Mouse (Mus musculus) thymus, postnatal 14 days (tissue): Measurements from ENCODE around the gene Fgfbp1.

Source experiments
- DNase-seq: peaks from one replicate; pipeline ENCODE4 v3.0.0; 2021

Gene Fgfbp1

DNA sequence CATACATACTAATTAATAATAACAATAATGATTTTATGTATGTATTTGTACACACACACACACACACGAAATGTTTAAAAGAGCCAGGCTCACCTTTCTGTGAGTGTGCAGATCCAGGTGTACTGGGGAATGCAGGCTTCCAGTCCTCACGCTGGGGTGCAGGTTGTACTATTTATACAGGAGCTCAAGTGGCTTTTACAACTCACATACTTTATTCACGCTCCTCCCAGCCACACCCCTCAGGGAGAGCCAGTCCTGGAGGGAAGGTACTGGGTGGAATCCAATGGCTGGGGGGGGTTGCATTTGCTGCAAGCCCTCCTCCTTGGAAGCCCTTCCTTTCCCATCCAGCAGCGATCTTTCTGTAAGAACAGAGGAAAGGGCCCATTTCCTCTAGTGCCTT is at the start of gene Fgfbp1:
TSS of gene Fgfbp1 (minus strand) at position 160 of the 400 bp plus-strand sequence.
- no peak for DNase-seq

DNA sequence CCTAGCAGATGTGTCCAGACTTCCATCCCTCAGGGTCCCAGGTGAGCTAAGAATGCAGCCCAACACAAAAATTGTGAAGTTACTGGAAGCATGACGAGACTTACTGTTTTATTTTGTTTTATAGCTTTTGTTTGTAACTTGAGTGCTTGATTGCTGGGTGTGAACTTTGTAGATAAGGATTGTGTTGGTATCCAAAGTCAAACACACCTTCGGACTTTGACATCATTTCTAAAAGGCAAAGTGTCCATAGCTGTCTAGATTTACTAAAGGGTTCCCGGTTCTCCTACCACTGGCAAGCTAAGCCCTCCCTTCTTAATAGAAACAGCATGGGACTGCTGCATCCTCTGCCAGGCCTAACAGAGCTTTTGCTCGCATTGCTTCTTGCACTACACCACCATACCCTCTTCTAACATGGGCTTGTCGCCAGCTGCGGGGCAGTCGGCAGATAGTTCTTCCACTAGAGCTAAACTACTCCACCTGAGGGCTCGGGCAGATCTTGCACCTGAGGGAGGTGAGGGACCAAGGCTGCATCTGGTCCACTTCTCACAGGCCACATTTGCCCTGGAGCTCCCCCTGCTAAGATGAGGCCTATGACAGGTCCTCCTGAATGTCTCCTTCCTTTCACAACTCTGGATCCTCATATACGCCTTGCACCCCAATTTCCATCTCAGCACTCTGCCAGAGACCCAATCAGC is 16.9 kb upstream of the Fgfbp1 start:
- no peak for DNase-seq

DNA sequence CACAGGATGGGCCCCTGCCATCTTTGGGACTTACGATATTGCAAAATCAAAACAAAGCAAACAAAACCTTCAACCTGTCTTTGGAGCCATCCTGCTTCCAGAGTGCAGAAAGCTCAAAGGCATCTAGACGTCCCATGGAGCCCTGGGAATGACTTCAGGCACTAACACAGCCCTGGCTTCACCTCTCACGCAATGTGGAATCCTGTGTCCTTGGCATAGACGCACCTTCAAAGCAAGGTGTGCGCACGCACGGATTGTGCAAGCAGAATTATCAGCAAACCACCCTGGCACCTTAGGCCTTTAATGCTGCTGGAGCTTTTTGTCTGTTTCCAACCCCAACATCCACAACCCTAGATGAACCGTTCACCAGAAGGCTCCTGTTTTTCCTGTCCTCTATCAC is 16.0 kb upstream of the Fgfbp1 start:
- no peak for DNase-seq

GRCm38 (mm10) chr5:43996162-43996561 is 14.6 kb upstream of the Fgfbp1 start:
- no peak for DNase-seq

GRCm38 (mm10) chr5:43994981-43995380 is 13.4 kb upstream of the Fgfbp1 start:
- no peak for DNase-seq

DNA sequence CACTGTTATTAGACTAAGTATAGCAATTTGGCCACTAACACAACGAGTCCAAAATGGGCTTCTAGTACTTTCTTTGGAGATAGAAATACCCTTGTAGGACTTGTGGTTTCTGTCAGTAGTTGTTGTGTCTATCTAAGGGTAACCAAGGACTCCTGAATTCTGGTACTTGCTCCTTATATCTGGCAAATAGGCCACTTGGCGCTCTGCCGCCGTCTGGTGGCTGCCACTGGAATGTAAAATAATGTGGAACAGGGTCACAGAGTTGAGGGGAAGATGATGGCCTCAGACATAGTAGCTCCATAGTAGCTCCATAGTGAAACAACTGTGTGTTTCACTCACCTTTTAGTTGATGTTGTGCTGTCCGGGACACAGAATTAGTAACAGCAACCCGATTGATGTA is 8.7 kb upstream of the Fgfbp1 start:
- DNase-seq, result peak; percentile 82

- peak; percentile 45 for DNase-seq
These were observed 7.4 kb upstream of the Fgfbp1 start for GRCm38 (mm10) chr5:43989017-43989416.

DNA sequence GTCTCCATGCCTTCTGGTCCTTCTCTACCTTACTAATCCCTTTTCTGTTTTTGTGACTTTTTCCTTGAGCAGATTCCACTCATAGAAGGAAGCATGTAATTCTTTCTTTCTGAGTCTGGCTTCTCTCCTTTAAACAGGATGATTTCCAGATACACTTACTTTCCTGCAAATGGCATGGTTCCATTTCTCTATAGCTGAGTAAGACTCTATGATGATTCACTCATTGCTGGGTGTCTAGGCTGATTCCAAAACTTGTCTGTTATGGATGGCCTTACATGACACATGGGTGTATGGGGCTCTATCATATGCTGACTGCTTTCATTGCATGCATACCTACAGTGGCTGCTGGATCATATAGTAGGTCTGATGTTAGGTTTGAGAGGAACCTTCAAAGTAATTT is 4.6 kb upstream of the Fgfbp1 start:
- no peak for DNase-seq

GRCm38 (mm10) chr5:43982896-43983295 is 1.3 kb upstream of the Fgfbp1 start:
- DNase-seq, result no peak

GRCm38 (mm10) chr5:43980397-43980796 is 1.2 kb downstream of the Fgfbp1 start:
- DNase-seq, result no peak

DNA sequence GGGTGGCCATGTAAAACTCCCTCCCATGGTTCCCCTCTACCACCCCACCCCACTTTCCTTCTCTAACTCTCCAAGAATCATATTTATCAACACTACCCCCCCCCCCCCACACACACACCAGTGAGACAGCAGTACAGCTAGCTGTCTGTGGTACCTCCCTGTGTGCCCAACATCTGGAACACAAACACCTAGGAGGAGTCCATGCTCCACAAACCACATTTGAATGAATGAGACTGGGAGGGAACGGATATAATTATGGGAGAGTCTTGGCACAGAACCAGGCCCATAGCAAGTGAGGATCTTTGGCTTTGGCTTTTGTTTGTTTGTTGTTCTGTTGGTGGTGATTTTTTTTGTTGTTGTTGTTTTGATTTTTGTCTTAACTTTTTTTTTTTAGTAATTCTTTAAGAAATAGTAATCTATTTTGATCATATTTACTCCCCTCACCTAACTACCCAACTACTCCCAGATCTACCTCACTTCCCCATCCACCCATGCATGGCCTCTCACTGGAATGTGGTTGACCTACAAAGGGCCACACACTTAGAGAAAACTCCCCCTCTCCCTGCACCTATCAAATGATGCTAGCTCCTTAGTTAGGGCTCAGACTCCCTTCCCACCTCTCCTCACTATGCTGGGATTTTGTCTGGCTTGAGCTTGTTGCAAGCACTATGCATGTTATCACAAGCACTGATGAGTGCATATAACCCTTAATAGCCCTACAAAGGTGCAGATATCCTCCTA is 4.6 kb downstream of the Fgfbp1 start:
- no peak for DNase-seq

DNA sequence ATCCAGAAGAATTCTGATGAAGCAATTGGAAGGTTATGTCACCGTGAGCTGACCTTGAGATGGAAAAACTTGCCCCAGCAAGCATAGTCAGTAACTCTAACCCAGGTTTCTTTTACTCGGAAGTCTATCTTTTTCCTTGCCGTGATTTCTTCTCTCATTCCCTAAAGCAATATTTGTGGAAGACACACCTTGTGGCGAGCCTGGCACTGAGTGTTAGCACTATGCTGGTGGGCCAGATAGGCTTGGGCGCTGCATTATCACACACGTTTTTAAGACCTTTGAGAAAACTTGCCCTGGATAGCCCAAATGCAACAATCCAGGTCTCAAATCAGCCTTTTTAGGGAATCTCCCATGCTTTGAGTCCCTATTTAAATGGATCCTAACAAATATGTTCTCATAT is 7.4 kb downstream of the Fgfbp1 start:
- DNase-seq, result no peak

DNA sequence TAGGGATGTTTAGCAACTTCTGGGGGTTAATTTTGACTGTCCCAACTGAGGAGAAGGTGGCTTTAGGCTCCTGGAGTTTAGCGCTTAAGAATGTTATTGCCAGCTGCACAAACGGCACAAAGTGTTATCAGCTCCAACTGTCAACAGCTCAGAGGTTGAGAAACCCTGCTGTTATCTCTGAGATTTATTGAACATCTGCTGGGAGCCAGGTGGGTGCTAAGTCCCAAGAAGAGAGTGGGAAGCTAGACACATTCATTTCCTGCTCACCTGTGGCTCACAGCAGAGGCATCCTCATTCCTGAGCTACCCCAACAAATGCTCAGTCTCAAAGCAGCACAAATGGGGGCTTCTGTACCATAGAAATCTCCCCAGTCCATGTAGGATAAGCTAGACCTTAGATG is 10.4 kb downstream of the Fgfbp1 start:
- peak; percentile 58 for DNase-seq

GRCm38 (mm10) chr5:43970532-43970931 is 11.0 kb downstream of the Fgfbp1 start:
- no peak for DNase-seq

DNA sequence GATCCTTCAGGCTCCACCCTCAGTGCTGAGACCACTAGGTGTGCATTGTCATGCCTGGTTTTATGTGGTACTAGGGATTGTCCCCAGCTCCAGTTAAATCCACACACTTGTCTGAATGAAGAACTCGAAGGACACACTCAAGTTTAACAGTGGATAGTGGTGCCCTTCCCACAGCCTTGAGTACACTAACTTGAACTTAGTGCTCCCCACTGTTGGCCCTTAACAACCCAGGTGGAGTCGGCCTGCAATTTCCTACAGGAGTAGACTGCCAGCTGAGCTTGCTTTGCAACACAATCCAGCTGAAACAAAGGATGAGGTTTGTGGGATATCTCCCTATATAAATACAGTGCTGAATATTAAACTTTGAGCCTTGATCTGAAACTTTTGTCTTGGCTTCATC is 12.9 kb downstream of the Fgfbp1 start:
- no peak for DNase-seq

DNA sequence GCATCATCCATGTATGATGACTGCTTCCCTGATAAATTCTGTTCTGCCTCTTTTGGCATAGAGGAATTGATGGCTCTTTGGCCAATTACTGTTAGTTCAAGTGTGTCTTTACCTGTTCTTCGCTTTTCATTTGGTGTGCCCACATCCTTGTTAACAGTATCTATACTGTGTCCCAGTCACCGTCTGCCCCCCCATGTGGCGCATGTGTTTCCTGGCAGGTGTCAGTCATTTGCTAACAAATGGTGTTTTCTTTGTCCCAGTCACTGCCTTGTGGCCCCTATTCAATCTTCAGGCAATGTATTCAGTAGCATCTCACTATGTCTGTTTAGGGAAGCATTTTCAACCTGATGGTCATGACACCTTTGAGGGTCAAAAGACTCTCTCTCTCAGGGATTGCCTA is 20.5 kb downstream of the Fgfbp1 start:
- peak; percentile 57 for DNase-seq

DNA sequence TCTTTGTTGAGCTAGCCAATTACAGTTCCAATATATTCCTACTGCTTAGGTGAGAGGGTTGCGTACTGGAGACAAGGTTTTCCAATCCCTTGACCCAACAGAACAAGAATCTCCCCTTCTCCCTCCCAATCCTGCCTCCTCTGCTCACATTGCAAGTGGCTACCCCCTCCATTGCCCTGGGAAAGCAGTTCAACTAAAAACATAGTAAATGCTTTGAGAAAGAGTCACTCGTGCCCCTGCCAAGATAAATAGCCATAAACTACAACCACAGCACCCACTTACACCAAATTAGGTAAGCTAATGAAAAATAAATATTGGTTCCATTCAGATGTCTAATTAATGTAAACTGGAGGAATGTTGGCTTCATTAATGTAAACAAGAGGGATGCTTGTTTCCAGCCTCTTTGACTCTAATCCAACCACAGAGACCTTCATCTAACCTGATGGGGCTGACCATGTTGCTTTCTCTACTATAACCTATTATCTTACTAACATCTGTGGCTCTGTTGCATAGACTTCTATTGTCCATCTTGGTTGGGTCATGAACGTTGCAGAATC is 21.6 kb downstream of the Fgfbp1 start:
- no peak for DNase-seq

DNA sequence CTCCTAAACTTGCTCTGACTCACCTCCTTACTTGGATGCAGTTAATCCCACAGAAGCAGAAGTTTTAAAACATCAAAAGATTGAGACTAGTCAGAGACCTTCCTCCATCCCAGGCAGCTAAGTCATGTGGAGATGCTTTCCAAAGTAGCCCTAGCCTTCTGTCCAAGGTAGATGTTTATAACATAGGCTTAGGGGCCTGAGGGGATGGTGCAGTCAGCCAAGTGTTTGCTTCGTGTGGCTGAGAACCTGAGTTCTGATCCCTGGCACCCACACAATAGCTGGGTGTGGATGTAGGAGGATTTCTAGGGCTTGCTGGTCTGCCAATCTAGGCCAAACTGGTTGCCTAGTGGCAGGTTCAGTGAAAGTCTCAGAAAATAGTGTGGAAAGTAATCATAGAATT is 28.3 kb downstream of the Fgfbp1 start:
- no peak for DNase-seq

DNA sequence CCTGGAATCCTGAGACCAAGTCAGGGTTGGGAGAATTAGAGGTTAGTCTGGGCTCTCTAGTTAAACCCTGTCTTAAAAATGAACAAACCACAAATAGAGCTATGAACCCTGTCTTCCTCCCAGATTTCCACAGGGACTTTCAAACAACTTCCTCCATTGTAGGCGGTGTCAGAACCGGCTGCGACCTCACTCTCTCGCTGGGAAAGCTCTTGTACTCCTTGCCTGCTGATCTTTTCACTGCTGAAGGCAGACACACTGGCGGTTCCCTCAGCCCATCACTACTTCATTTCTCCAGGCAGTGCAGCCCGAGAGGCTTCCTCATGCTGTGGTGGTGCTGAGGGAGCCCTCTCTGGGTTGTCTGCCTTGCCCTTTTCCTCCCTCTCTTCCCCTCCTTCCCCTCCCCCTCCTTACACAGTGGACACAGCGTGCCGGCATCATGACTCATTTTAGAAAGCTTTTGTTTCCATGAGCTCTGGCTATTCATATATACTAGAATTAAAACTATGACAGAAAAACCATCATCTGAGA is 32.8 kb downstream of the Fgfbp1 start:
- DNase-seq, result peak; percentile 40

DNA sequence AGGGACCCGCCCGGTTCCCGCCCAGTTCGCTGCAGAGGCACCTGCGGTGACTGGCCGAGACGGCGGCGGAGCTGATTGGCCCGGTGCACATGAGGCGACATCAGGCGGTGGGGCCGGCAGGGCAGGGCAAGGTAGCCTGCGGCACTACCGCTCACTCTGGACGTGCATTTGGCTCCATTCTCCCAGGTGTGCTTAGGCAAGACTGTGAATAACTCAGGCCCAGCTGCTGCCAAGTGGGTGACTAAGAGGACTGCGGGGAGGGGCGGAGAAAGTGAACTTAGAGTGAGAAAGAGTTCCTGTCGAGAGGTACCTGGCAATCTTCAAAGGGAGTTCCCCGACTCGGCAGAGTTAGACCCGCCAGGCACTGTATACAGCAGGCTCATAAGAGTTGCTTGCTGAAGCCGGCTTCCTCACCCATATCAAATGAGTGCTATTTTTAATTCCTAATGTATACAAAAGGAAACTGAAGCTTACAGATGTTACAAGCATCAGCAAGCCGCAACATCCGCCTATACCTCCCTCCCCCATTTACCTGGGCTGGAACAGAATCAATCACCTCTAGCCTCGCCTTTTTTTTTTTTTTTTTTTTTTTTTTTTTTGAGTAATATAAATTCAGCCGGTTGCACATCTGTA is 33.4 kb downstream of the Fgfbp1 start:
- DNase-seq, result peak; percentile 84

GRCm38 (mm10) chr5:43947330-43947977 is 34.1 kb downstream of the Fgfbp1 start:
- peak; percentile 34 for DNase-seq

GRCm38 (mm10) chr5:43933269-43933668 is 48.3 kb downstream of the Fgfbp1 start:
- no peak for DNase-seq
